Mouse (Mus musculus) kidney, postnatal 0 days (tissue): ENCODE data around the gene Gm609. TPM values are rescaled to one million over a fixed set of nuclear protein-coding genes. Genes with fewer than 3 reads are reported as not detected.
"Not testable (repeated sequence)": the region's sequence is repeated elsewhere in the genome, so short reads cannot be mapped to it uniquely, and the experiment has no call there.

Source experiments
- ATAC-seq: fragments of 200-750 bp; cut with Nextera tagmentation; replicated peaks from 2 replicates; pipeline ENCODE4 v1.8.0; 2017; ENCODE audit warnings: low read depth, moderate number of reproducible peaks, moderate TSS enrichment, moderate library complexity; ENCODE audit not compliant: low FRiP score
- DNase-seq: peaks from one replicate; pipeline ENCODE4 v3.0.0-alpha.2; 2016; ENCODE audit warnings: low spot score
- H3K27ac ChIP-seq: fragments of 300-500 bp; sonication (generic); 2 replicates; pipeline ENCODE4 v1.5.1; 2014; ENCODE audit warnings: mild to moderate bottlenecking
- H3K27me3 ChIP-seq: fragments of 300-500 bp; sonication (generic); 2 replicates; pipeline ENCODE4 v1.6.1; 2014; ENCODE audit warnings: low read length, mixed read lengths; ENCODE audit not compliant: insufficient read depth
- H3K36me3 ChIP-seq: fragments of 300-500 bp; sonication (generic); 2 replicates; pipeline ENCODE4 v1.6.1; 2014; ENCODE audit warnings: low read length, mixed read lengths; ENCODE audit not compliant: insufficient read depth
- H3K4me1 ChIP-seq: fragments of 300-500 bp; sonication (generic); replicated peaks from 2 replicates; pipeline ENCODE4 v1.6.1; 2014; ENCODE audit warnings: antibody characterized with exemption, low read length, mixed read lengths; ENCODE audit not compliant: insufficient read depth
- H3K4me2 ChIP-seq: fragments of 300-500 bp; sonication (generic); 2 replicates; pipeline ENCODE4 v1.6.1; 2014; ENCODE audit warnings: mild to moderate bottlenecking, low read length, moderate library complexity, mixed read lengths
- H3K4me3 ChIP-seq: fragments of 300-500 bp; sonication (generic); replicated peaks from 2 replicates; pipeline ENCODE4 v1.5.1; 2014; ENCODE audit warnings: low read depth, low read length
- H3K9ac ChIP-seq: fragments of 300-500 bp; sonication (generic); 2 replicates; pipeline ENCODE4 v1.6.1; 2014; ENCODE audit warnings: low read depth, low read length
- H3K9me3 ChIP-seq: fragments of 300-500 bp; sonication (generic); replicated peaks from 2 replicates; pipeline ENCODE4 v1.6.1; 2016; ENCODE audit warnings: low read length, inconsistent platforms, mixed read lengths
- CTCF ChIP-seq: IDR thresholded peaks from 2 replicates; pipeline ENCODE4 v1.5.1; 2016; ENCODE audit warnings: antibody characterized with exemption, low read depth, mild to moderate bottlenecking, moderate library complexity
- WGBS: fragments of 180-500 bp; shearing (Covaris S2); extraction: QIAGEN DNeasy Blood & Tissue Kit; methylation state at CpG from one replicate; pipeline ENCODE4 v1.1.7; 2014; 5-methylcytosine and 5-hydroxymethylcytosine counted together
- polyA plus RNA-seq: library from polyadenylated mRNA; unstranded; fragments of >200 nt; fragmentation: Nextera tagmentation; extraction: Ambion mirVana; gene quantifications from 2 replicates; pipeline ENCODE4 v1.2.1, GENCODE M21; 2015

Gm609 gene
- polyA plus RNA-seq, 1 experiment from 2014 or later, result 0.49 TPM

DNA sequence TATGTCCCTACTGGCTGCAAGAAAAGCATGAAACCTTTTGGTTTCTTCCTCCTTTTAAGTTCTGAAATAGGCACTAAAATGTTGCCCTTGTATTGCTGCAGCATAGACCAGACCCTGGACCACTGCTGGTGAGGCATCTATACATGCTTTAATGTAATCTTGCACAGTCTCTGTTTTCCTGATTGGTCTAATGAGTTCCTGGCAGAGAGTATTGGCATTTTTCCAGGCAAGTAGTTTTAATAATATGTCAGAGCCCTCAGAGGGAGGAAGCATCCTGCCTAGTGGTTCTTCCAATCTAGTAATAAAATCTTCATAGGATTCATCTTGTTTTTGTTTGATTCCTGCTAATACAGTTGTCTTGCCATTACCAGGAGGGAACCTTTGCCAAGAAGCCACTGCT, 15.8 kb downstream of the Gm609 start:
- Histone ChIP-seq H3K4me1 (no peaks in the 10 kb centered on the region), H3K4me2 (no peak overlapping the region), H3K27ac (no peak overlapping the region), H3K36me3 (no peaks in the 10 kb centered on the region), H3K27me3 (no peaks in the 10 kb centered on the region), H3K4me3 (no peak overlapping the region), H3K9ac (no peak overlapping the region), H3K9me3 (no peaks in the 10 kb centered on the region)
- no peak for ATAC-seq
- no peak for DNase-seq
- no peak for TF ChIP-seq CTCF

DNA sequence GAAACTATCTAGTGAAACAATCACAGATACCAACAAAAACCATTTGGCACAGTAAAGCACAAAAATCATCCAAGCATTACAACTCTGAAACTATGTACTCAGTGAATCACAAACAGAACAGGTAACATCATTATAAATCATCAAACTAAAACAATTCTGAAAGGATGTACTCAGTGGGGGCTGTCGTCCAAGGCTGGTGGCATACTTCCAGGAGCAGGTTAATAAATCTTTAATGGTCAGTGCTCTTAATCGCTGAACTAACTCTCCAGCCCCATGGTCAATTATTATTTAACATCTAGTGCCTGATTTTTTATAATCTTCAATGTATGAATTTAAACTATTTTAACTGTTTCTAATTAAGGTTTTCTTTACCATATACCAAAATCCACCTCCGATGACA, 20.9 kb downstream of the Gm609 start:
- WGBS, result 32% methylated on average over 3 of the region's 3 CpGs
- H3K27ac ChIP-seq, result not testable (repeated sequence)
- peak; percentile 26 for DNase-seq

DNA sequence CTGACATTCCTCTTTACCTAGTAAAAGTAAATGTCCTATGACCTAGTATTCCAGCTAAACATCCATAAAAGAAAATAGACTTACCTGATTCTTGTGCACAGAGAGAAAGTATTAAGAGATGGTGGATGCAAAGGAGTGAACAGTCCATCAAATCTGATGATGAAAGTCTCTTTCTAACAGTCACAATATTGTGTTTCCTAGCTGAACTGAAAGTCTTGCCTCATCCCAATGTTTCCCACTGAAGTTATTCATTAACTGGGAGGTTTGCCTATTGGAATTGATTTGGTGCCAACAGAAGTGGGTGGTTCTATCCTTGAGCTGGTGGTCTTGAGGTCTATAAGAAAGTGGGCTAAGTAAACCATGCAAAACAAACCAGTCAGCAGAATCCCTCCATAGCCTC, 38.0 kb downstream of the Gm609 start:
- Histone ChIP-seq H3K4me1 (no peaks in the 10 kb centered on the region), H3K27me3 (no peaks in the 10 kb centered on the region), H3K4me2 (no peak overlapping the region), H3K36me3 (no peaks in the 10 kb centered on the region), H3K9me3 (no peaks in the 10 kb centered on the region), H3K9ac (no peak overlapping the region), H3K27ac (no peak overlapping the region), H3K4me3 (no peak overlapping the region)
- TF ChIP-seq CTCF, result no peak
- ATAC-seq, result no peak
- no peak for DNase-seq

More for the DNA sequence above, 20.9 kb downstream of the Gm609 start:
- not testable (repeated sequence) for ATAC-seq, H3K4me2 ChIP-seq, H3K36me3 ChIP-seq, H3K4me1 ChIP-seq, H3K4me3 ChIP-seq, H3K9ac ChIP-seq, H3K27me3 ChIP-seq, H3K9me3 ChIP-seq

DNA sequence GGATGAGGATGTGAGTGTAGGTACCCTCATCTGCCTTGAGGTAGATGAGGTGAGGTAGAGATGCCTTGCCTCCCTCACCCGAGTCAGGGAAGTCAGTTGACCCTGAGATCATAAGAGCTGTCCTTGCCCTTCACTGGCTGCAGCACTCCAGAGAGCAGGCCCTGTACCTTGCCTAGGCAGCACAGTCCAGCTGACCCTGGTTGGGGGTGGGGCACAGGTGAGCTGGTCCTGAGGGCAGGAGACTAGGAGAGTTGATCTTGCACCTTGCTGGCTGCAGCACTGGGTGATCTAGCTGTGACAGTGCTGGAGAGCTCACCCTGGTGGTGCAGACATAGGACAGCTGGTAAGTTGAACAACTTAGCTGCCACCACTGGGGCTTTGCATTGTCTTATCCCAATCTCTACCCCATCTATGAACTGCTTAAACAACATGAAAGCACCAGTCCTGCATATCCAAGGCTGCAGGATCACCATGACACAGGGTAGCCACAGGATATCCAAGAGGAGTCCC, 55.5 kb downstream of the Gm609 start:
- Histone ChIP-seq H3K4me3 (no peak overlapping the region), H3K9me3 (no peaks in the 10 kb centered on the region), H3K27ac (no peak overlapping the region), H3K9ac (no peak overlapping the region), H3K4me1 (no peaks in the 10 kb centered on the region), H3K36me3 (no peaks in the 10 kb centered on the region), H3K27me3 (no peaks in the 10 kb centered on the region), H3K4me2 (no peak overlapping the region)
- DNase-seq, result no peak
- no peak for ATAC-seq
- TF ChIP-seq CTCF, result peak; percentile 7; the same call in 1 of the 2 replicates
- 85% methylated on average over 1 of the region's 1 CpGs for WGBS

DNA sequence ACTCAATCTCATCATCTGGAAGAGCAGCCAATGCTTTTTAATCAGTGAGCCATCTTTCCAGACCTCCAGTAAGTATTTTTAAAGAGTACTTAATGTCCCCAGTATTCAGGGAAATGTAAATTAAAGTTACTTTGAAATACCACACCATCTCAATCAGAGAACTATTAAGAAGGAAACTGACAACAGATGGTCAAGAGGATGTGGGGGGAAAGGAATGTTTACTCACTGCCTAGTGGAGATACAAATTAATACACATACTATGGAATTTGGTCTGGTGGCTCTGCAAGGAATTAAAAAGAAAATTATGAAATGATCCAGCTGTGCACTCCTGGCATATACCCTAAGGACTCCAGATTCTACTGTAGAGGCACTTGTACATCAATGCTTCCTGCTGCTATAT, 57.2 kb downstream of the Gm609 start:
- Histone ChIP-seq H3K4me1 (no peaks in the 10 kb centered on the region), H3K27ac (no peak overlapping the region), H3K4me3 (no peak overlapping the region), H3K36me3 (no peaks in the 10 kb centered on the region), H3K4me2 (no peak overlapping the region), H3K9ac (no peak overlapping the region), H3K27me3 (no peaks in the 10 kb centered on the region), H3K9me3 (no peaks in the 10 kb centered on the region)
- DNase-seq (peak; percentile 68), ATAC-seq (no peak)
- TF ChIP-seq CTCF, result no peak

DNA sequence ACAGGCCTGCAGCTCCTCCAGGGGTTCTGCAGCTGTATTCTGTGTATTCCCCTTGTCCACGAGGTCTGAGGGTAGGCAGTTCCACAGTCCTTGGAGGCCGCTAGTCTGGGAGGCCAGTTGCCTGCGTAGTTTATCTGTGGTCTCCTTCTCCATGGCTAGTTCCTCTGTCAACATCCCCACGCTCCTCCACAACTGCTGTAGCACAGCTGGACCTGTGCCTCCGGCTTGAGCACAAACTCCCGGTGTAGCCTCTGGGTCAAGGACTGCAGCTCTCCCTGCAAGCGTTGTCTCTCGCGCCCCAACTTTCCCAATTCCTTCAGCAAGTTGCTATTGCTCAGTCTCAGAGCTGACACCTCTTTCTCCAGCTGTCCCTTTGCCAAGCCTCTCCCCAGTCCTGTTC, 65.1 kb downstream of the Gm609 start:
- no peak for DNase-seq
- H3K27ac ChIP-seq, result no peak overlapping the region
- H3K4me2 ChIP-seq, result no peak overlapping the region
- WGBS, result 86% methylated on average over 9 of the region's 9 CpGs
- ATAC-seq, result no peak
- no peak overlapping the region for H3K4me3 ChIP-seq
- no peak for TF ChIP-seq CTCF
- no peaks in the 10 kb centered on the region for H3K4me1 ChIP-seq
- no peaks in the 10 kb centered on the region for H3K9me3 ChIP-seq
- no peak overlapping the region for H3K9ac ChIP-seq
- no peaks in the 10 kb centered on the region for H3K36me3 ChIP-seq
- H3K27me3 ChIP-seq, result no peaks in the 10 kb centered on the region

DNA sequence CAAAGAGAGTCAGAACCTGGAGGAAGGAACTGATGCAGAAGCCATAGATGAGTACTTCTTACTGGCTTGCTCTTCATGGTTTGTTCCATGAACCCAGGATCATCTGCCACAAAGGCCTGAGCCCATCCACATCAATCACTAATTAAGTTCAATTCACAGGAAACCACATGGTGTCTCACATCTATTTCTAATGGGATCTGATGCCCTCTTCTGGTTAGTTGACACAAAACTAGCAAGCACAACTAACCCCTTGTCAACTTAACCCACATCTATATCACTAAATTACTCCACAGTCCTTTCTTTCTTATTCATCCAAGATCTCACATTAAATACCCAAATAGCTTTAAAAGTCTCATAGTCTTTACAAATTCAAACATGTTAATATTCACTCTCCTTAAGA, 79.3 kb downstream of the Gm609 start:
- no peak overlapping the region for H3K27ac ChIP-seq
- no peak overlapping the region for H3K4me3 ChIP-seq
- peak; percentile 56 for TF ChIP-seq CTCF
- ATAC-seq (no peak), DNase-seq (peak; percentile 15)
- H3K4me2 ChIP-seq, result no peak overlapping the region
- H3K9me3 ChIP-seq, result no peaks in the 10 kb centered on the region
- no peaks in the 10 kb centered on the region for H3K4me1 ChIP-seq
- H3K36me3 ChIP-seq, result no peaks in the 10 kb centered on the region
- H3K9ac ChIP-seq, result no peak overlapping the region
- H3K27me3 ChIP-seq, result no peaks in the 10 kb centered on the region

DNA sequence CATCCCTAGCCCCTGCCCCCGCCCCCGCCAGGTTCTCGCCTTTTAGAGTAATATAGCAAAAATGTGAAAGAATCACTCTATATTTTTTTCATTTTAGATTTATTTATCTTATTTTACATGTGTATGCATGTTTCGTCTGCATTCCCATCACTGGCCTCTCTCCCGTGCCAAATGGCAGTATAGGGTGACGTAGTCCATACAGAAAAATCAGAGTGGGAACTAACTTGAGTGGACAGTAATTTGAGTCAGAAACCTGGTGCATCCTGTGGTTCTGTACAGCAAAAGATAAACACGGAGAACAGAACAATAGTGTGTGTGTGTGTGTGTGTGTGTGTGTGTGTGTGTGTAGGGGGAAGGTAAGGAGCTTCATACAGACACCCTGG, 83.7 kb downstream of the Gm609 start:
- not testable (repeated sequence) for H3K36me3 ChIP-seq, DNase-seq, H3K27ac ChIP-seq, H3K27me3 ChIP-seq, H3K9me3 ChIP-seq, H3K4me1 ChIP-seq
- 28% methylated on average over 7 of the region's 7 CpGs for WGBS
- Histone ChIP-seq H3K4me2 (peak overlapping the region; percentile 76), H3K4me3 (peak overlapping the region; percentile 67), H3K9ac (peak overlapping the region; percentile 60; the same call in 1 of the 2 replicates)
- ATAC-seq, result peak; percentile 14; the same call in 1 of the 2 replicates
